Mouse (Mus musculus): ENCODE data around the gene Gemin8.

DNA sequence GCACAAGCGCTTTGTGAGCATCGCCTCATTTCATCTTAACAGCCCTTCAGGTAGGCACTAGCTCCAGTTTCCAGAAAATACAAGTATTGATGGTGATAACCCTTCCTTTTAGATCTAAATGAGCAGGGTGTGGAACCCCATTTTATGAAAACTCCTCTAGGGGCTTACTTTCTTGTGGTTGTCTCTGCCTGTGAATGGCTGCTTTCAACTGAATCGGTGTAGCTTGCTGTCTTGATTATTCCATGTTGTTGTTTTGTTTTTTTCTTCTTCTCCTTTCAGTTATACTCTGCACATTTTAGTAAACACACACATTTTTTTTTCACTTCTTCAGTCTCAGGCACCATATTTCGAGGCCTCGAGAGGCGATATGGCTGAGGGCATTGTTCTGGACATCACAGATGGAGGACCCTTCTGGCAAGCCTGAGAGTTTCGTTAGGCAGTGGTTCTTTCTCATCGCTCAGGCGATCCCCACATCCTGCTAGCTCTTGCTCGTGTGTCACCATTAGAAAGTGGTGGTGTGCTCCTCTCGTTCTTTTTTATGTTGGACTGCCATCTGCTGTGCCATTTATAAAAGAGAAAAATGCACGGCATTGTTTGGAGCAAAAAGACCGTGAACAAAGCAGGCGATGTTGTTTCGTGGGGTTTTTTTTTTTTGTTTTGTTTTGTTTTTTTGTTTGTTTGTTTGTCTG lies 23.0 kb upstream of the Gemin8 start:
- TF ChIP-seq CTCF (IDR thresholded peaks at IDR 0.05; ENCODE audit: low read depth, low read length) (no peak), POLR2A (IDR thresholded peaks at IDR 0.05; ENCODE audit: insufficient read depth, low read length) (no peak)
